Mouse (Mus musculus): Measurements from ENCODE around the gene Naaladl2.

- TF ChIP-seq GATA1 (IDR thresholded peaks at IDR 0.05; ENCODE audit: borderline replicate concordance, low read length): no peak
- TF ChIP-seq FLI1 (IDR thresholded peaks at IDR 0.05; ENCODE audit: low read length): no peak
These were observed 587.4 kb downstream of the Naaladl2 start for GRCm38 (mm10) chr3:24556617-24557016.
